Mouse (Mus musculus): ENCODE data around the gene Tmem217.

DNA sequence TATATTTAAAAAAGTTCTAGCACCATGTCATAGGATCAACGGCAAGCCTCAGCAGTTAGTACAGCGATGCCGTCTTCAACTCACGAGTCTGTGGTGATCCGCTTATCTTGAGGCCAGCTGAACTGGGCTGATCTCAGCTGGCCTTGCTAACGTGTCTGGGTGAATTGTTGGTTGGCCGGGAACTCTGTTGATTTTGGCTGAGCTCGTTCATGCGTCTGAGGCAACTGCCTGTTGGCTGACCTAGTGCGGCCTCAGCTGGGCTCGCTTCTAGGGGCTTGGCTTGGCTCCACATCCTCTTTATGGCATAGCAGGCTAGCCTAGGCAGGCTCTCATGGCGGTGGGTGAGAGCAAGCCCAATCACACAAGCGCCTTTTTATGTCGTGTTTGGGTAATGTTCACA is 10.8 kb downstream of the Tmem217 start:
- TF ChIP-seq CTCF (IDR thresholded peaks at IDR 0.05; ENCODE audit: extremely low read depth, insufficient read length, insufficient replicate concordance, low read depth, low read length) (no peak), POLR2A (IDR thresholded peaks at IDR 0.05; ENCODE audit: low read depth, low read length) (no peak)

Measured in small intestine, adult 2 months (tissue).